Mouse (Mus musculus): ENCODE measurements around the gene Pde4b.

Gene Pde4b

GRCm38 (mm10) chr4:102507753-102508152 is 420.4 kb downstream of the Pde4b start:
- DNase-seq (ENCODE audit: low spot score), result no peak

GRCm38 (mm10) chr4:102510061-102510460 is 422.7 kb downstream of the Pde4b start:
- no peak for DNase-seq (ENCODE audit: low spot score)

- peak; percentile 40 for DNase-seq (ENCODE audit: low spot score)
Observed at GRCm38 (mm10) chr4:102510939-102511391, 423.6 kb downstream of the Pde4b start.

- DNase-seq (ENCODE audit: low spot score), result peak; percentile 49
Observed at GRCm38 (mm10) chr4:102511511-102511910, 424.2 kb downstream of the Pde4b start.

- no peak for DNase-seq (ENCODE audit: low spot score)
Observed at GRCm38 (mm10) chr4:102512940-102513339, 425.6 kb downstream of the Pde4b start.

- no peak for DNase-seq (ENCODE audit: low spot score)
Observed at GRCm38 (mm10) chr4:102513514-102513913, 426.2 kb downstream of the Pde4b start.

GRCm38 (mm10) chr4:102514972-102515835 is 427.9 kb downstream of the Pde4b start:
- DNase-seq (ENCODE audit: low spot score), result no peak

GRCm38 (mm10) chr4:102516395-102516794 is 429.1 kb downstream of the Pde4b start:
- no peak for DNase-seq (ENCODE audit: low spot score)

- DNase-seq (ENCODE audit: low spot score), result no peak
Observed at GRCm38 (mm10) chr4:102516982-102517630, 429.8 kb downstream of the Pde4b start.

DNA sequence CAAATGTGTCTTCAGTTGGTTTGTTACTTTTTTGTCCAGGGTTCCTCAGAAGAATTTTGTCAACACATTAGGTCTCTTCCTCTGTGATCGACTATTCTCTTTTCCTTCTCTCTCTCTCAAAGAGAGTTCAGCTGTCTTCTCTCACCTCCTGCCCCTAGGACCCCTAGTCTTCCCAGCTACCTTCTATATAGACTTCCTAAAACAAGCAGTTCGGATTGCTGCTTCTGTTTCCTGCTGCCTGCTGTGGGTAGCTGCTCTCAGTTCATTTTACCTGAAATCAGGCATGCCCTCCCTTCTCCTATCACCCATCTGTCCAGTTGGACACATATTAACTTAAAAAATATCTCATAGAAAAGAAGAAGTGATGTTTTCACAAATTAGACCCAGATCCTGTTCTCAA is 430.3 kb downstream of the Pde4b start:
- DNase-seq (ENCODE audit: low spot score), result no peak

GRCm38 (mm10) chr4:102518341-102518740 is 431.0 kb downstream of the Pde4b start:
- no peak for DNase-seq (ENCODE audit: low spot score)

DNA sequence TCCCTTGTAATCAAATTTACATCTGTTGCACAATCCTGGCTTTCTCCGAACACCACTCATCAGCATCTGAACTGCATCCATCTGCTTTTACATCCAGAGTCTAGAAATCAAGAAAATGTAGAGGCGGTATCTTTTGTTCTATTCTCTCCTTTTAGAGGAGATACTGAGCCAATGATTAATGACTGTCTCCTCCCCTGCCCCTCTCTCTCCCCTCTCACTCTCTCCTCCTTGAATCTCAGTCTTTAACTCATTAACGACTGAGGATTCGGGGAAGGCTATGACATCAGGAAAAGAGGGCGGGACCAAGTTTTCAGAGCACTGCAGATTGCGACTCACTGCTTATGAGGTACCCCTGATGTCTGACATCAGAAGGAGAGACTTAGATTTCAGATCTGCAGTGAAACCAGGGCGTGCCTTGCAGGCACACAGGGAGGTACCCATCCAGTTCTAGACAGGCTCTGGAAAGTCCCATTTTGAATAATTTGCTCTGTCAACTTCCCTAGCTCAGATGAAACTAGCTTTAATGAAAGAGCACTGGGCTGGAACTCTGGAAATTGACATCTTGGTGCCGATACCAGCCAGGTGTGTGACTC is 433.4 kb downstream of the Pde4b start:
- no peak for DNase-seq (ENCODE audit: low spot score)

GRCm38 (mm10) chr4:102521434-102521833 is 434.1 kb downstream of the Pde4b start:
- no peak for DNase-seq (ENCODE audit: low spot score)

GRCm38 (mm10) chr4:102527361-102527760 is 440.0 kb downstream of the Pde4b start:
- DNase-seq (ENCODE audit: low spot score), result no peak

DNA sequence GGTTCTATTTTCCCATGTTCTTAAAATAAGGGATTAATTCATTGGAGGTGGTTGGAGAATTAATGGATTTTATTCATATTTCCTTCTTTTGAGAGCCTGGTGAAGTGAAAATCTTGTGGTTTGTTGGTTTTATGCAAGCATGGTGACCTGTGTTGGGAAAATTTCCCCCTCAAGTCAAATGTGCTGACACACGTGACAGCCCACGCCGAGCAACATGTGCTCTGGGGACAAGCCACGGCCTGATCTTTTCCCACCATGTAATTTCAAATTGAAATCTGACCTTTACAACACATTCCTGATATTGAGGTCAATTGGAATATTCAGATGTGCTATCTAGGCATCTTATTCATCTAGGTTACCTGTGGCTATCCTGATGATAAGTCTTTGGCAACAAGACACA is 443.5 kb downstream of the Pde4b start:
- no peak for DNase-seq (ENCODE audit: low spot score)

GRCm38 (mm10) chr4:102531729-102532128 is 444.4 kb downstream of the Pde4b start:
- no peak for DNase-seq (ENCODE audit: low spot score)

- no peak for DNase-seq (ENCODE audit: low spot score)
Observed at GRCm38 (mm10) chr4:102533183-102534048, 446.1 kb downstream of the Pde4b start.

- DNase-seq (ENCODE audit: low spot score), result no peak
Observed at GRCm38 (mm10) chr4:102534049-102534730, 446.8 kb downstream of the Pde4b start.

GRCm38 (mm10) chr4:102535886-102536285 is 448.5 kb downstream of the Pde4b start:
- DNase-seq (ENCODE audit: low spot score), result no peak

GRCm38 (mm10) chr4:102538266-102538665 is 450.9 kb downstream of the Pde4b start:
- no peak for DNase-seq (ENCODE audit: low spot score)

- DNase-seq (ENCODE audit: low spot score), result no peak
Observed at GRCm38 (mm10) chr4:102538793-102539192, 451.4 kb downstream of the Pde4b start.
